Mouse (Mus musculus): Measurements from ENCODE around the gene D130040H23Rik.

The D130040H23Rik gene

DNA sequence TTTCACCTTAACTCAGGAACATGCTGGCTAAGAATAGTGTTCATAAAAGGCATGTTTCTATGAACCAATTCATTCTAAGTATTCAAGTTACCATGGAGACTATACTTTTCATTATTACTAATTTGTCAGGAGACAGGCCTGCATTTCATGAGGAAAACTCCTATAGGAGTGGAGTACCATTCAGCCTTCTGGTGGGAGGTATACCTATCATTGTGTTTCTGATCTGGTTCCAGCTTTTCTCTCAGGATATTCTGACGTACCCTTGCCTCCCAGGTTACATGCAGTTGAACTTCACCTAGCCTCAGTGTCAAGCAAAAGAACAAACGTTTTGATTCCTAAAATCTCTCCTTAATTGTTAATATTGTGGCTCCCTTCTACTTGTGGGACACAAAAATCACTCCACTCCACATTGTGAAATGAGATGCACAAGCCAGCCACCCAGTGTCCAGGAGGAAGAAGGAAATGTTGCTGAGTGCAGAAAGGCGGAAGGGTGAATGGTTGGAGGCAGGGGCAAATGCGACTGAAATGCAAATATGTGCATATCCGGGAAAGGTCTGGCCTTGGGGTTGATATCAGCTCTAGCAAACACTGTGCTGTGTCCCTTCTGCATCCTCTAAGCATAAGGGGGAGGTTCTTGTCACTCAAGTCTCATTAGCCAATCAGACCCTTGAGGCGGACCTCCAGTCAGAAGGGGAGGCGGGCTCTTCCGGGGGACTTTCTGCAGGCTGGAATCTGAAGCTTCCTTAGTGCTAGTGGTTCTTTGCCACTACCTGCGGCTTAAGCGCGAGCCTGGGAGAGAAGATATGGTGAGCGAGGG is at the start of gene D130040H23Rik:
D130040H23Rik (plus strand) TSS at position 695 of the 817 bp plus-strand sequence.
- peak; percentile 90 for DNase-seq (ENCODE audit: low read depth)

DNA sequence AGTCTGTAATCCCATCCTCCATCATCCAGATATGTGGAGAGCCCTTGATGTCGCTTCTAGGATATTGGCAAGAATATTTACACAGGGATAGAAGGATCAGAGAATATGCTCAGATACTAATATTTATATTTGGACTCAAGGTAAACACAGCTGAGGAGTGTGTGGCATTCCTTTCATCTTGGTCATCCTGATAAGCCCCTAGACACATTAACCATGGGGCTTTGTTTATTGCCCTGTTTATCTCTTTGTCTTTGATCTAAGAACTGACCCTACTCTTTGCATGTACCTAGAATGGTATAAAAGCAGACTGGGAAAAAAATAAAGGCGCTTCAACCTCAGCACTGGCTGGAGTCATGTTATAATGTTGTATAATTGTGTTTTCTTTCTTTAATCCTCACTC is 28.3 kb upstream of the D130040H23Rik start:
- no peak for DNase-seq (ENCODE audit: low read depth)

DNA sequence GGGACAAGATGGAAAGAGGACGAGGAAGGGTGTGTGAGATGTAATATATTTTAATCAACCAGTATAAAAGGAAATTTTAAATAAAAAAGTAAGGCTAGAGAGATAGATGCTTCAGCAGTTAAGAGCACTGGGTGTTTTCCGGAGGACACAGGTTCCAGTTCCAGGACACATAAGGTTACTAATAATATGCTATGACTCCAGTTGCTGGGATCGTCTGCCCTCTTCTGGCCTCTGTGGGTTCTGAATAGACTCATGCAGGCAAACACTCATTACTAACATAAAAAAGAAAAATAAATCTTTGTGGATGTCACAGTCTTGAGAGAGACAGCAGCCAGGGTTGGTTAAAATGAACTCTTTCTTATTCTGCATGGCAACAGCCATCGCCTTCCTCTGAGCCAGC is 2.4 kb upstream of the D130040H23Rik start:
- DNase-seq (ENCODE audit: low read depth), result peak; percentile 11

DNA sequence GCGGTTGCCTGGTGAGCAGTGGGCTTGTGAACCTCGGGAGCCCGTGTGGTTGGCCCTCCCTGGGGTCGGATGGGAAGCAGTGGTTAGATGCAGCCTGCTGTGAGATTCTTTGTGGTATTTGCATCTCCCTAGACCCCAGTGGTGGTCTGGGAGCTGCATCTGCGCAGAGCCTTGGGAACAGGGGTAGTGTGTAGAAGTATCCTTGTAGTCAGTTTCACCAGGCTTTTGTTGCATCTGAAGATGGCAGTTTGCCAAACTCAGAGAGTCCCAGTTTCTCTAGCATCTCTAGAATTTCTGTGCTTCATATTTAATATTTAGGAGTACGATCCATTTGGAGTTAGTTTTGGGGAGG is 299 bp downstream of the D130040H23Rik start:
- no peak for DNase-seq (ENCODE audit: low read depth)

DNA sequence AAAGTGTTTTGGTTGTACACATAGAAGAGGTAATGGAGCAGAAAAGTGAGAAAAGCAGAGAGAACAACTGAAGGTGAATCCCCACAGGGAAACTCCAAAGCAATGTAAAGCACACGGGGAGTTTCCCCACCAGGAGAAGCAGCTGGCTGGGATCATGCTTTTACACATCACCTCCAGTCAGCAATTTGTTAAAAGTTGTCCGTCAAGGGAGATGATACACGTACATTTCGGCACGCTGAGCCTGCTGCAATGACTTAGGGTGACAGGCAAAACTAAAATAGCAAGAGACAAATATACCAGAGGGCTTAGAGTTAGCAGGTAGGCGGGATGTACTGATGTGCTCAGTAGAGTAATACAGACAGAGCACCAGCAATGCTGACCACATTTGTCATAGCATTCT is 1.6 kb downstream of the D130040H23Rik start:
- peak; percentile 46 for DNase-seq (ENCODE audit: low read depth)

DNA sequence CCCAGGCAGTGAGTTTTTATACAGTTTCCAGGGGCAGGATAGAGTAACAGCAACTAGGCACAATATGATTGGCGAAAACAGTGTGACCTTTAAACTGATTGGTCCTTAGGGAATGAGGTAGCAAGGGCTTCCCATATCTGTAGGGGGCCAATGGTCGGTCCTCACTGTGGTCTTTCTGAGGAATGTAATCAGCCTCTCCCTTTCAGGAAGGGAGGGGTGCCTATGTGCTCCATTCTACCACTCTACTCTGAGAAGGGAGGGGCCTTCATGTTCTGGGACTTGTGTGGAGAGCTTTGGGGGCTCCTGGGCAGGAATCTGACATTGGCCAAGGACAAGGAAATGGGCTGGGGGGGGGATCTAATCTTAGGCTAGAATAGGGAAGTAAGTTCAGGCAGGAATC is 53.9 kb downstream of the D130040H23Rik start:
- DNase-seq (ENCODE audit: low read depth), result no peak

DNA sequence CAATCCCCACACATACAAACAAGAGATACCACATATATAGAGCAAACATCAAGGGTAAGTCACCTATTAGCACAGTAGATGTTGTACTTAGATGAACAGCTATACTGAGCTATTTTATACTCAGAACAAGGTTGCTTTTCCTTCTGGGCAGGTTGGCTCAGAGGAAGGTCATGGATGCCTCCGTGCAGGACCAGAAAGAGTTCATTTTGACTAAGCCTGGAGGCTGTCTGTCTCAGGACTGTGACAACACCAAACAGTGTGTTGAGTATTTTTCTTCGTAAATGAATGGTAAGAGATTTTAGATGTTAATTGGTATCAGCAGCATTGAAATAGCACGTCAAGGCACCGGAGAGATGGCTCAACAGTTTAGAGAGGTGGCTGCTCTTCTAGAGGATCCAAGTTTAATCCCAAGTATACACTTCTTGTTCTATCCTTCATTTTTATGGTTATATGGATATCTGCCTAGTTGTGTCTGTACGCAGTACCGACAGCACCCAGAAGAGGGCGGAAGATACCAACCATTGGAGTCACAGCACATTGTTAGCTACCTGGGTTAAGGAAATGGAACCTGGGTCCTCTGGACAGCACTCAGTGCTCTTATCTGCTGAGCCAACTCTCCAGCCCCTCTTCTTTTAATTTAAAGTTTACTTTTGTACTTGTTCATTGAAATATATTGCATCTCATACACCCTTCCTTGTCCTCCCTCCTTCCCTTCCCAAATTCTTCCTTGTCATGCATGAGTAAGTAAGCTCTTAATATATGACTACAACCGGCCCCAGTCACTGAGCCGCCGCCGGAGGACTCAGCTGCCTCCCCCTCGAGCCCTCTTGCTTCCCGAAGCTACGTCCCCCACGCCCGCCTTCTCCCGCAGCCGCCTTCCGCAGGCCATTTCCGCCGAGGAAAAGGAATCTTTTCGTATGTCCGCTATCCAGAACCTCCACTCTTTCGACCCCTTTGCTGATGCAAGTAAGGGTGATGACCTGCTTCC is 57.7 kb downstream of the D130040H23Rik start:
- DNase-seq (ENCODE audit: low read depth), result peak; percentile 83

DNA sequence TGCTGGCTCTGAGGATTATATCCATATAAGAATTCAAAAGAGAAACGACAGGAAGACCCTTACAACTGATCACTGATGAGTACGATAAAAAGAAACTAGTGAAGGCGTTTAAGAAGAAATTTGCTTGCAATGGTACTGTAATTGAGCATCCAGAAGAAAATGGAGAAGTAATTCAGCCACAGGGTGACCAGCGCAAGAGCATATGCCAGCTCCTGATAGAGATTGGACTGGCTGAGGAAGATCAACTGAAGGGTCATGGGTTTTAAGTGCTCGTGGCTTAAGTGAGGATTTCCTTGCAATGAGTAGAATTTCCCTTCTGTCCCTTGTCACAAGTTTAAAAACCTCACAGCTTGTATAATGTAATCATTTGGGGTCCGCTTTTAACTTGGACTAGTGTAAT is 58.4 kb downstream of the D130040H23Rik start:
- DNase-seq (ENCODE audit: low read depth), result peak; percentile 10

All from induced T-regulatory cell, adult 2 months (primary cell).